Mouse (Mus musculus): Measurements from ENCODE around the gene Gm17949.

GRCm38 (mm10) chr17:57031661-57032420 lies 20.6 kb downstream of the Gm17949 start:
- TF ChIP-seq CTCF (IDR thresholded peaks at IDR 0.05 in 2 of 3, conservative IDR thresholded peaks at IDR 0.05 in 1 of 3; ENCODE audit: control insufficient read depth in 1 of 3, insufficient read depth in 1 of 3, low read depth in 2 of 3, low read length in 3 of 3, poor library complexity in 1 of 3, severe bottlenecking in 1 of 3) (no peak), POLR2A (IDR thresholded peaks at IDR 0.05; ENCODE audit: control insufficient read depth in 1 of 2, insufficient read depth in 1 of 2, low read depth in 1 of 2, low read length in 2 of 2, poor library complexity in 1 of 2) (peak; percentile 62 to 96), MYC (IDR thresholded peaks at IDR 0.05; ENCODE audit: low read depth, low read length) (no peak; the same call in 1 of the 2 replicates), USF1 (IDR thresholded peaks at IDR 0.05; ENCODE audit: low read depth, low read length) (peak; percentile 100), BHLHE40 (IDR thresholded peaks at IDR 0.05; ENCODE audit: borderline replicate concordance, low read depth, low read length) (no peak), USF2 (IDR thresholded peaks at IDR 0.05; ENCODE audit: borderline replicate concordance in 1 of 2, insufficient read depth in 1 of 2, low read depth in 1 of 2, low read length in 2 of 2) (peak; percentile 88 to 91), SMC3 (IDR thresholded peaks at IDR 0.05; ENCODE audit: low read depth, low read length) (no peak), MAX (IDR thresholded peaks at IDR 0.05; ENCODE audit: low read length) (peak; percentile 94), GATA1 (IDR thresholded peaks at IDR 0.05; ENCODE audit: low read depth, low read length) (peak; percentile 49), RCOR1 (IDR thresholded peaks at IDR 0.05; ENCODE audit: low read depth, low read length) (no peak)
